Mouse (Mus musculus) monocyte, adult 59 days (primary cell): Measurements from ENCODE around the gene Hoxb4. TPM values are rescaled to one million over a fixed set of nuclear protein-coding genes. Genes with fewer than 3 reads are reported as not detected.

ENCODE experiments used
- total RNA-seq, 2 experiments: library from RNA; stranded (reverse); gene quantifications; one replicate each; pipeline ENCODE4 v1.2.4; 2023

The Hoxb4 gene
- total RNA-seq: 1 to 10 TPM; 3.4 to 5.5 TPM

DNA sequence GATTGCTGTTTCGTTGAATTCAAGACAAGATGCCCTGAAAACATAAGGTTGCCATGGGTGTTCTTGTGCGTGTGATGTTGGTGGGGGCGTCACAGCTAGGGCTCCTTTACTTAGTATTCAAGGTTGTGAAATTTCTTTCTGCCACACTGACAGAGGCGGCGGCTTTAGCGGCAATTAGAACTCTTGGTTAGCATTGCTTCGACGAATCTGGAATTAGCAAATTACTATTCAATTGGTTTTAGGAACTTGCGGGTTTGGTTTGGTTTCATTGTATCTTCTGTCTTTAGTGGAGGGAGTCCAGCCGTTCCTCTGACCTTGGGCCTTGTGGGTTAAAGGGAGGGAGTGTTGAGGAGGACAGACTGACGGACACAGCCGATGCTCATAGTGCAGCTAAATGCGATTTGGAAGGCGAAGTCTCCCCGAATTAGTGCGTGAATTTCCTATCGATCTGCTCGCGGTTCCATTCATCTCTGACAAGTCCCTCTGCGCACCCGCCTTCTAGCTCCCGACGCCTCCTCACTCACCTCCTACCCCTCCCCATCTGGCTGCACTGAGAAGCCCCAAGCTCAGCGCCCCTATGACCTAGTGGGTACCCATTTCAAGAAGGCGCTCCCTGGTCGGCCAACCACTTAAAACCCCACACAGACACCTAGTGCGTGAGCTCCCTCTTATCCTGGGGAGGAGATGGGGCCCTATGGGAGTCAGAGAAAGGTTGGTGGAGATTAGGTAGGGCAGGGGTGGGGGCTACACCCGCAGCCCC lies at the start of gene Hoxb4:
TSS of gene Hoxb4 (plus strand) at position 660 of the 760 bp plus-strand sequence.

GRCm38 (mm10) chr11:96270996-96271540 lies 47.0 kb upstream of the Hoxb4 start, which contains the start of gene Hoxb9:
Gene Hoxb9, plus strand, starts transcription at chr11:96271457.

DNA sequence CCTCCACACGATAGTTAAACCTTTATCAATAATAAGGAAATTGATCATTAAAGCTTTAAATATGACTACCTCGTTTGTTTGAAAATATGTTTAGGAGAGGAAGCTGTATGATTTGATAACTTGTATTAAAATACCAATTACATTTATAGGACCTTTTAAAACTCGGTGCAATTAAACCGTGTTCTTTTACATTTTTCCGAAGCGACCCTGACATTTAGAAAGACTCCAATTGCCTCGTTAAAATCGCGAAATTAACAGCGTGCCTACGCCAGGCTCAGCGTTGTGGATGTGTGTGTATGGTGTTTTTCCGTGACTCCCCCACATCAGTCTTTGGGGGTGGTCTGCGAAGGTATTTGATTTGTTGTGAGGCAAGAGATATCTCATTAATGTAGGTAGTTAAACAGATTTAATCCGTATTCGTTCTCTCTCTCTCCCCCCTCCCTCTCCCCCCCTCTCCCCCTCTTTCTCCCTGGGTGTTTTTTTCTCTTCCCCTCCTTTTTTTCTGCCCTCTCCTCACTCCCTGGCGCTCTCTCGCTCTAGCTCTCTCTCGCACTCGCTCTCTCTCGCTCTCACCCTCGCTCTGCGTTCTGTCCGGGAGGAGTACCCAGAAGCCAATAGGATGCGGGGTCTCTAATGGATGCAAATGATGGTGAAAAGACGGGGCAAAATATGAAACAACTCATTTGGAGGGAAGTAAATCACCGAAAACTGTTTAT lies 36.1 kb upstream of the Hoxb4 start, which contains the start of gene Hoxb8:
TSS of gene Hoxb8 (plus strand) at position 51 of the 716 bp plus-strand sequence.

GRCm38 (mm10) chr11:96285771-96286738 lies 32.0 kb upstream of the Hoxb4 start, which contains the start of gene Hoxb7:
Gene Hoxb7, plus strand, starts transcription at chr11:96286623.

GRCm38 (mm10) chr11:96291681-96292564 lies 26.1 kb upstream of the Hoxb4 start, which contains the start of gene Hoxb6:
Gene Hoxb6, plus strand, starts transcription at chr11:96292476.

GRCm38 (mm10) chr11:96303151-96304099 lies 14.6 kb upstream of the Hoxb4 start, which contains the start of gene Hoxb5:
Gene Hoxb5, plus strand, starts transcription at chr11:96303336.

GRCm38 (mm10) chr11:96323154-96323553 lies 5.1 kb downstream of the Hoxb4 start, which contains the start of gene Hoxb3:
Gene Hoxb3, plus strand, starts transcription at chr11:96323326.

DNA sequence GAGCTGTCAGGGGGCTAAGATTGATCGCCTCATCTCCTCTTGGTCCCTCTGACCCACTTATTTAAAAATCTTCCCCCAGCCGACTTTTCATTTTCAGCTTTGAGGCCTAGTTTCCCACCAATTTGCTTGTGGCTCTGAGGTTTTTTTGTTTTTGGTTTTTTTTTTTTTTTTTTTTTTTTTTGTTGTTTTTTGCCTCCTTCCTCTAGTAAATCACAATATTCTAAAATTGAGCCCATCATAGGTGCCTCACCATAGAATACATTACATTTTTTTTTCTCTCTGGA lies 32.2 kb downstream of the Hoxb4 start, which contains the start of gene Hoxb2:
TSS of gene Hoxb2 (plus strand) at position 185 of the 284 bp plus-strand sequence.

DNA sequence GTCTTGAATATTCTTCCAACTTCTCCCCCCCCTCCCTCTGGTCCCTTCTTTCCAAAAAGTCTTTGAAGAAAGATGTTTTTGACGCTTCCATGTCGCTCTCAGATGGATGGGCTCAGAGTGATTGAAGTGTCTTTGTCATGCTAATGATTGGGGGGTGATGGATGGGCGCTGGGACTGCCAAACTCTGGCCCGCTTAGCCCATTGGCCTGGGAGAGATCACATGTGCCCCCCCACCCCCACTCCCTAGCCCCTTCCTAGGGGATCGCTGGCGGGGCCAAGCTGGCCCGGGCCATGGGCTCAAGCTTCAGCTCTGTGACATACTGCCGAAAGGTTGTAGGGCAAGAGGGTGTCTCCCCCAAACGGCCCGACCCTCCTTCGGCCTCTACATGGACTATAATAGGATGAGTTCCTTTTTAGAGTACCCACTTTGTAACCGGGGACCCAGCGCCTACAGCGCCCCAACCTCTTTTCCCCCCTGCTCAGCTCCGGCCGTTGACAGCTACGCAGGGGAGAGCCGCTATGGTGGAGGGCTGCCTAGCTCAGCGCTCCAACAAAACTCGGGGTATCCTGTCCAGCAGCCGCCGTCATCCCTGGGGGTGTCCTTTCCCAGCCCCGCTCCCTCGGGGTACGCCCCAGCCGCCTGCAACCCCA lies 47.5 kb downstream of the Hoxb4 start, which contains the start of gene Hoxb1:
TSS of gene Hoxb1 (plus strand) at position 312 of the 651 bp plus-strand sequence.

Other genes with a start within 250 kb of the Hoxb4 start
- gene Atp5g1, start 242.6 kb upstream of the Hoxb4 start, total RNA-seq: 100 to 1,000 TPM in 1 of 2 experiments, 10 to 100 TPM in 1; 98.9 to 109 TPM
- not detected for gene Calcoco2, start 206.3 kb upstream of the Hoxb4 start, total RNA-seq
- gene Ttll6, start 184.5 kb upstream of the Hoxb4 start, total RNA-seq: not detected
- gene Hoxb13, start 124.0 kb upstream of the Hoxb4 start, total RNA-seq: not detected
- not detected for gene Hoxb9, start 46.8 kb upstream of the Hoxb4 start, total RNA-seq
- not detected for gene Hoxb8, start 36.4 kb upstream of the Hoxb4 start, total RNA-seq
- gene Hoxb7, start 31.6 kb upstream of the Hoxb4 start, total RNA-seq: not detected
- not detected for gene Hoxb6, start 25.8 kb upstream of the Hoxb4 start, total RNA-seq
- not detected for gene Hoxb5, start 14.9 kb upstream of the Hoxb4 start, total RNA-seq
- gene Hoxb3, start 5.1 kb downstream of the Hoxb4 start, total RNA-seq: under 1 TPM; 0.21 to 0.50 TPM
- not detected for gene Hoxb2, start 32.3 kb downstream of the Hoxb4 start, total RNA-seq
- gene Hoxb1, start 47.5 kb downstream of the Hoxb4 start, total RNA-seq: not detected
- under 1 TPM; 0.94 TPM for gene Skap1, start 146.3 kb downstream of the Hoxb4 start, total RNA-seq